Mouse (Mus musculus) heart, embryonic 15.5 days (tissue): ENCODE data around the gene Stat2. TPM values are rescaled to one million over a fixed set of nuclear protein-coding genes. Genes with fewer than 3 reads are reported as not detected.

Experiments
- ATAC-seq: fragments of 200-750 bp; cut with Nextera tagmentation; replicated peaks from 2 replicates; pipeline ENCODE4 v1.8.0; 2017; ENCODE audit warnings: low read depth, moderate TSS enrichment; ENCODE audit not compliant: insufficient number of reproducible peaks, insufficient read depth, low FRiP score
- H3K27ac ChIP-seq: fragments of 300-500 bp; sonication (generic); 2 replicates; pipeline ENCODE4 v1.5.1; 2015; ENCODE audit warnings: mild to moderate bottlenecking, inconsistent platforms
- H3K27me3 ChIP-seq: fragments of 300-500 bp; sonication (generic); 2 replicates; pipeline ENCODE4 v1.6.1; 2015; ENCODE audit warnings: inconsistent platforms
- H3K36me3 ChIP-seq: fragments of 300-500 bp; sonication (generic); 2 replicates; pipeline ENCODE4 v1.6.1; 2015; ENCODE audit warnings: mild to moderate bottlenecking, inconsistent platforms
- H3K4me1 ChIP-seq: fragments of 300-500 bp; sonication (generic); replicated peaks from 2 replicates; pipeline ENCODE4 v1.6.1; 2015; ENCODE audit warnings: inconsistent platforms
- H3K4me2 ChIP-seq: fragments of 300-500 bp; sonication (generic); 2 replicates; pipeline ENCODE4 v1.6.1; 2015; ENCODE audit warnings: inconsistent platforms, mild to moderate bottlenecking, moderate library complexity
- H3K4me3 ChIP-seq: fragments of 300-500 bp; sonication (generic); 2 replicates; pipeline ENCODE4 v1.5.1; 2015; ENCODE audit warnings: mild to moderate bottlenecking, inconsistent platforms
- H3K9ac ChIP-seq: fragments of 300-500 bp; sonication (generic); 2 replicates; pipeline ENCODE4 v1.6.1; 2015; ENCODE audit warnings: mild to moderate bottlenecking, inconsistent platforms
- H3K9me3 ChIP-seq: fragments of 300-500 bp; sonication (generic); replicated peaks from 2 replicates; pipeline ENCODE4 v1.6.1; 2016; ENCODE audit warnings: inconsistent platforms
- WGBS: fragments of 180-500 bp; shearing (Covaris S2); methylation state at CpG from one replicate; pipeline ENCODE4 v1.1.7; 2015; ENCODE audit warnings: mixed read lengths; 5-methylcytosine and 5-hydroxymethylcytosine counted together
- polyA plus RNA-seq: library from polyadenylated mRNA; unstranded; fragments of >200 nt; fragmentation: Nextera tagmentation; extraction: Ambion mirVana; gene quantifications from 2 replicates; pipeline ENCODE4 v1.2.1, GENCODE M21; 2015

Stat2 gene
- polyA plus RNA-seq, 1 experiment from 2014 or later: 9.6 TPM

- peak overlapping the region; percentile 97 for H3K27ac ChIP-seq
- no peaks in the 10 kb centered on the region for H3K27me3 ChIP-seq
- H3K9ac ChIP-seq: peak overlapping the region; percentile 68
- WGBS: under 1% methylated on average over 9 of the region's 9 CpGs
- ATAC-seq: no peak
- H3K36me3 ChIP-seq: no peaks in the 10 kb centered on the region
- peaks cover 19% of the 10 kb centered on the region for H3K4me1 ChIP-seq
- H3K4me3 ChIP-seq: peak overlapping the region; percentile 68
- peak overlapping the region; percentile 79 for H3K4me2 ChIP-seq
- H3K9me3 ChIP-seq: no peaks in the 10 kb centered on the region
Measured at GRCm38 (mm10) chr10:128302785-128303125, 32.4 kb downstream of the Stat2 start.

GRCm38 (mm10) chr10:128303126-128304021 lies 33.0 kb downstream of the Stat2 start, which contains the start of gene Pan2:
Pan2 (plus strand) TSS chr10:128303335.
- Histone ChIP-seq H3K4me2 (peak within 1 kb of the TSS; percentile 79), H3K4me3 (peak within 1 kb of the TSS; percentile 68), H3K9ac (peak within 1 kb of the TSS; percentile 72), H3K9me3 (no peaks in the 10 kb centered on the region), H3K4me1 (peaks cover 14% of the 10 kb centered on the region), H3K27me3 (no peaks in the 10 kb centered on the region), H3K27ac (peak within 1 kb of the TSS; percentile 97), H3K36me3 (peaks cover under 1% of the 10 kb centered on the region; the same call in 1 of the 2 replicates)
- WGBS: 1% methylated on average over 37 of the region's 37 CpGs
- ATAC-seq: peak; percentile 97

- Histone ChIP-seq H3K9me3 (no peaks in the 10 kb centered on the region), H3K27me3 (no peaks in the 10 kb centered on the region), H3K4me2 (no peak overlapping the region), H3K27ac (peak overlapping the region; percentile 85), H3K9ac (0 out of 2 replicates have a peak overlapping the region, but pooled peaks have one; percentile 23), H3K36me3 (peaks cover 32% of the 10 kb centered on the region), H3K4me3 (no peak overlapping the region), H3K4me1 (peaks cover 20% of the 10 kb centered on the region)
- no peak for ATAC-seq
- 88% methylated on average over 7 of the region's 7 CpGs for WGBS
Measured at GRCm38 (mm10) chr10:128309654-128310053, 39.3 kb downstream of the Stat2 start.

GRCm38 (mm10) chr10:128310177-128310576 lies 39.8 kb downstream of the Stat2 start:
- H3K27ac ChIP-seq: peak overlapping the region; percentile 85
- H3K9me3 ChIP-seq: no peaks in the 10 kb centered on the region
- peak overlapping the region; percentile 8; the same call in 1 of the 2 replicates for H3K4me3 ChIP-seq
- peak; percentile 79 for ATAC-seq
- peak overlapping the region; percentile 37 for H3K4me2 ChIP-seq
- H3K27me3 ChIP-seq: no peaks in the 10 kb centered on the region
- peak overlapping the region; percentile 23; the same call in 1 of the 2 replicates for H3K9ac ChIP-seq
- H3K4me1 ChIP-seq: peaks cover 20% of the 10 kb centered on the region
- 25% methylated on average over 11 of the region's 11 CpGs for WGBS
- peaks cover 37% of the 10 kb centered on the region for H3K36me3 ChIP-seq

GRCm38 (mm10) chr10:128310902-128311301 lies 40.5 kb downstream of the Stat2 start:
- Histone ChIP-seq H3K9me3 (no peaks in the 10 kb centered on the region), H3K27ac (peak overlapping the region; percentile 85), H3K4me1 (peaks cover 20% of the 10 kb centered on the region), H3K4me2 (peak overlapping the region; percentile 37), H3K4me3 (peak overlapping the region; percentile 8), H3K27me3 (no peaks in the 10 kb centered on the region), H3K9ac (0 out of 2 replicates have a peak overlapping the region, but pooled peaks have one; percentile 23), H3K36me3 (peaks cover 45% of the 10 kb centered on the region)
- ATAC-seq: peak; percentile 61; the same call in 1 of the 2 replicates
- 29% methylated on average over 4 of the region's 4 CpGs for WGBS

- WGBS: 87% methylated on average over 8 of the region's 8 CpGs
- no peaks in the 10 kb centered on the region for H3K27me3 ChIP-seq
- H3K4me1 ChIP-seq: peaks cover 14% of the 10 kb centered on the region
- no peak for ATAC-seq
- H3K27ac ChIP-seq: no peak overlapping the region
- no peak overlapping the region for H3K9ac ChIP-seq
- peaks cover 76% of the 10 kb centered on the region for H3K36me3 ChIP-seq
- H3K4me2 ChIP-seq: no peak overlapping the region
- no peaks in the 10 kb centered on the region for H3K9me3 ChIP-seq
- no peak overlapping the region for H3K4me3 ChIP-seq
Measured at GRCm38 (mm10) chr10:128315578-128315977, 45.2 kb downstream of the Stat2 start.

- WGBS: 51% methylated on average over 12 of the region's 12 CpGs
Measured at GRCm38 (mm10) chr10:128321641-128322040, 51.3 kb downstream of the Stat2 start.

GRCm38 (mm10) chr10:128322141-128323108 lies 52.1 kb downstream of the Stat2 start, which contains the start of gene Cnpy2:
Cnpy2 (plus strand) TSS chr10:128322459.
- H3K4me3 ChIP-seq: peak within 1 kb of the TSS; percentile 91
- H3K27ac ChIP-seq: peak within 1 kb of the TSS; percentile 96
- peak within 1 kb of the TSS; percentile 98 for H3K9ac ChIP-seq
- ATAC-seq: peak; percentile 89
- no peaks in the 10 kb centered on the region for H3K9me3 ChIP-seq
- WGBS: 0% methylated on average over 40 of the region's 40 CpGs
- no peaks in the 10 kb centered on the region for H3K27me3 ChIP-seq
- H3K4me2 ChIP-seq: peak within 1 kb of the TSS; percentile 85
- H3K4me1 ChIP-seq: peaks cover 24% of the 10 kb centered on the region
- peaks cover 56% of the 10 kb centered on the region for H3K36me3 ChIP-seq

More at GRCm38 (mm10) chr10:128321641-128322040, 51.3 kb downstream of the Stat2 start:
- Histone ChIP-seq H3K9ac (no peak overlapping the region), H3K4me3 (peak overlapping the region; percentile 91), H3K27me3 (no peaks in the 10 kb centered on the region), H3K4me1 (peaks cover 24% of the 10 kb centered on the region), H3K27ac (peak overlapping the region; percentile 96; the same call in 1 of the 2 replicates), H3K9me3 (no peaks in the 10 kb centered on the region), H3K36me3 (peaks cover 55% of the 10 kb centered on the region), H3K4me2 (peak overlapping the region; percentile 85)
- ATAC-seq: no peak

GRCm38 (mm10) chr10:128323516-128323915 lies 53.2 kb downstream of the Stat2 start:
- H3K9ac ChIP-seq: peak overlapping the region; percentile 98
- H3K4me2 ChIP-seq: peak overlapping the region; percentile 85
- H3K36me3 ChIP-seq: peaks cover 55% of the 10 kb centered on the region
- H3K27ac ChIP-seq: peak overlapping the region; percentile 96; the same call in 1 of the 2 replicates
- ATAC-seq: no peak
- H3K4me1 ChIP-seq: peaks cover 24% of the 10 kb centered on the region
- no peaks in the 10 kb centered on the region for H3K9me3 ChIP-seq
- H3K4me3 ChIP-seq: peak overlapping the region; percentile 91
- 70% methylated on average over 8 of the region's 8 CpGs for WGBS
- H3K27me3 ChIP-seq: no peaks in the 10 kb centered on the region

- H3K36me3 ChIP-seq: peaks cover 40% of the 10 kb centered on the region
- peaks cover 12% of the 10 kb centered on the region for H3K4me1 ChIP-seq
- no peaks in the 10 kb centered on the region for H3K9me3 ChIP-seq
- H3K4me2 ChIP-seq: no peak overlapping the region
- H3K27ac ChIP-seq: no peak overlapping the region
- no peak overlapping the region for H3K4me3 ChIP-seq
- no peak overlapping the region for H3K9ac ChIP-seq
- H3K27me3 ChIP-seq: no peaks in the 10 kb centered on the region
- 92% methylated on average over 8 of the region's 8 CpGs for WGBS
- ATAC-seq: no peak
Measured at GRCm38 (mm10) chr10:128326825-128327224, 56.5 kb downstream of the Stat2 start.
